Mouse (Mus musculus) bone marrow macrophage, adult 2 months (primary cell): ENCODE measurements around the gene Myo10.

Experiments used
- CTCF ChIP-seq: IDR thresholded peaks from 2 replicates; pipeline ENCODE4 v1.5.1; 2012; ENCODE audit warnings: low read depth, mild to moderate bottlenecking, low read length, moderate library complexity
- POLR2A ChIP-seq: IDR thresholded peaks from 2 replicates; pipeline ENCODE4 v1.6.1; 2012; ENCODE audit warnings: mild to moderate bottlenecking, low read depth, low read length, borderline replicate concordance

- no peak for TF ChIP-seq CTCF
- no peak for TF ChIP-seq POLR2A
Measured at GRCm38 (mm10) chr15:25779522-25780191, 157.3 kb downstream of the Myo10 start.
